Mouse (Mus musculus) ES-E14 (cell line): ENCODE data around the gene Dpf3.

Experiments used
- CHD2 ChIP-seq: IDR thresholded peaks from 2 replicates; pipeline ENCODE4 v1.6.1; 2014; ENCODE audit warnings: mild to moderate bottlenecking, low read depth, low read length, inconsistent platforms
- MAFK ChIP-seq: IDR thresholded peaks from 2 replicates; pipeline ENCODE4 v1.6.1; 2014; ENCODE audit warnings: mild to moderate bottlenecking, low read depth, low read length, inconsistent platforms; ENCODE audit not compliant: insufficient read depth
- ZC3H11A ChIP-seq: IDR thresholded peaks from 2 replicates; pipeline ENCODE4 v1.6.1; 2012; ENCODE audit warnings: low read depth, mild to moderate bottlenecking, inconsistent platforms, low read length, borderline replicate concordance
- ZNF384 ChIP-seq: IDR thresholded peaks from 2 replicates; pipeline ENCODE4 v1.6.1; 2012; ENCODE audit warnings: low read depth, low read length, inconsistent platforms

DNA sequence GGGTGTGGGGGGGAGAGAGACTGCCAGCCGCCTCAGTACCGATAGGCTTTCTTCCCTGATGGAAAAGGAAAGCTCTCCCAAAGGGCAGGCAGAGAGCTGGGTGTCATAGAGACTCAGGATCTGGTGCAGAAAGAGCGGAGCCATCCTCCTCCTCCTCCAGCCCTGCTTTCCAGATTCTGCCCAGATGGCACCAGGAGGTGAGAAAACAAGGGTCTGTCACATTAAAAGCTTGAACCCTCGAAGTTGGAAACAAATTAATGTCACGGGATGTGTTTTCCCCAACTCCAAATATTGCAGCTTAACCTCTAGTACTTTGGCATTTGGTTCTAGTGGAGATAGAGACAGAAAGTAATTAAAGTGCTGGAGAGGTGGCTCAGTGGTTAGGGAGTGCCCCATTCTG is 195.6 kb downstream of the Dpf3 start:
- no peak for TF ChIP-seq ZC3H11A
- no peak for TF ChIP-seq MAFK
- TF ChIP-seq ZNF384: no peak
- no peak for TF ChIP-seq CHD2
